Mouse (Mus musculus): ENCODE measurements around the gene Acads. TPM values are rescaled to one million over a fixed set of nuclear protein-coding genes. Genes with fewer than 3 reads are reported as not detected.

Acads gene
- total RNA-seq (2023) = 22.9 TPM

GRCm38 (mm10) chr5:115118961-115119570 lies at the start of gene Acads:
Gene Acads, minus strand, starts transcription at chr5:115119346.

GRCm38 (mm10) chr5:115158040-115158983 lies 39.2 kb upstream of the Acads start, which contains the start of gene Mlec:
Gene Mlec, minus strand, starts transcription at chr5:115158179.

GRCm38 (mm10) chr5:115134234-115135165 lies 15.4 kb upstream of the Acads start, which contains the start of gene Unc119b:
Gene Unc119b, minus strand, starts transcription at chr5:115134975.

GRCm38 (mm10) chr5:115098195-115098594 lies 21.0 kb downstream of the Acads start, which contains the start of gene Gm10401:
Gene Gm10401, minus strand, starts transcription at chr5:115098295.

Other genes starting within 250 kb of the Acads start
- gene Oasl2, start 222.4 kb downstream of the Acads start, total RNA-seq (2023) = 31.4 TPM
- 5.4 TPM for gene Oasl1, start 196.1 kb downstream of the Acads start, total RNA-seq (2023)
- 34.2 TPM for gene 2210016L21Rik, start 177.2 kb downstream of the Acads start, total RNA-seq (2023)
- not detected for gene Hnf1a, start 148.3 kb downstream of the Acads start, total RNA-seq (2023)
- gene Sppl3, start 108.2 kb downstream of the Acads start, total RNA-seq (2023) = 64.9 TPM
- gene Gm10401, start 21.1 kb downstream of the Acads start, total RNA-seq (2023) = not detected
- gene Unc119b, start 15.6 kb upstream of the Acads start, total RNA-seq (2023) = 28.7 TPM
- 78.6 TPM for gene Mlec, start 38.8 kb upstream of the Acads start, total RNA-seq (2023)
- 0.26 TPM for gene Cabp1, start 75.0 kb upstream of the Acads start, total RNA-seq (2023)
- gene Pop5, start 116.5 kb upstream of the Acads start, total RNA-seq (2023) = 61.6 TPM
- 199 TPM for gene Rnf10, start 153.6 kb upstream of the Acads start, total RNA-seq (2023)
- 26.0 TPM for gene Coq5, start 160.3 kb upstream of the Acads start, total RNA-seq (2023)
- gene Dynll1, start 181.7 kb upstream of the Acads start, total RNA-seq (2023) = 199 TPM
- 33.1 TPM for gene Srsf9, start 207.8 kb upstream of the Acads start, total RNA-seq (2023)
- 4.3 TPM for gene Gatc, start 221.8 kb upstream of the Acads start, total RNA-seq (2023)
- 15.2 TPM for gene Triap1, start 221.9 kb upstream of the Acads start, total RNA-seq (2023)
- 213 TPM for gene Cox6a1, start 229.6 kb upstream of the Acads start, total RNA-seq (2023)